Mouse (Mus musculus) lung, postnatal 0 days (tissue): ENCODE data around the gene Numa1.

ENCODE experiments used
- CTCF ChIP-seq: IDR thresholded peaks from 2 replicates; pipeline ENCODE4 v1.5.1; 2016; ENCODE audit warnings: antibody characterized with exemption, mild to moderate bottlenecking
- EP300 ChIP-seq: IDR thresholded peaks from 2 replicates; pipeline ENCODE4 v1.6.1; 2016; ENCODE audit warnings: antibody characterized with exemption, mild to moderate bottlenecking, control low read depth

DNA sequence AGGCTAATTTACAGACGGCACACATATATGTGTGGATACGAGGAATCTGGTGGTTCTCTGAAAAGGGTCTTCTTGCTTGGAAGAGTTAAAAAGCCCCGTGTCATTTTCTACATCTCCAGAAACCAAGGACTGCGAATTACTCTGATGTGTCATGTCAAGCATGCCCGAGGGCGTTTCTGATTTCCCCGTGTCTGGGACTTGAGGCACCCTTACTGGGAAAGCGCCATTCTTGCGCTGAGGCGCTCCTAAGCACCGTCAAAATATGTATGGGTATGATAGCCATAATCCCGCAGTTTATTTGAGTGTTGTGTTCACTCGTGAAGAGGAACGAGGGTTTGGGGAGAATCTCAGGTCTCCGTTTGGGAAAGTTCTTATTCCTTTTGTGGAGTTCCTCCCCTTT lies 611 bp upstream of the Numa1 start:
- TF ChIP-seq EP300 = no peak; the same call in 1 of the 2 replicates
- TF ChIP-seq CTCF = no peak
